Mouse (Mus musculus) MEL (cell line): ENCODE results near the gene C130032M10Rik. TPM values are rescaled to one million over a fixed set of nuclear protein-coding genes. Genes with fewer than 3 reads are reported as not detected.

ENCODE experiments used
- DNase-seq: peaks from one replicate; pipeline ENCODE4 v3.0.0; 2011; ENCODE audit warnings: low read depth, low spot score
- H3K27ac ChIP-seq: 2 replicates; pipeline ENCODE4 v1.5.1; 2012; ENCODE audit warnings: low read depth, mild to moderate bottlenecking, control low read depth, low read length, moderate library complexity; ENCODE audit not compliant: control insufficient read depth
- H3K27me3 ChIP-seq, 2 experiments: fragments of 150-350 bp in 1 of 2; sonication (generic) in 1 of 2; 2 replicates each; pipeline ENCODE4 v1.6.1; 2012; ENCODE audit warnings: low read length in 2 of 2, mild to moderate bottlenecking in 2 of 2, improper control_type of control experiment in 1 of 2, moderate library complexity in 1 of 2; ENCODE audit not compliant: insufficient read depth in 2 of 2, control insufficient read depth in 1 of 2
- H3K36me3 ChIP-seq, 2 experiments: 2 replicates each; pipeline ENCODE4 v1.6.1; 2012 to 2014; ENCODE audit warnings: low read length in 2 of 2, improper control_type of control experiment in 1 of 2, inconsistent platforms in 1 of 2, mild to moderate bottlenecking in 1 of 2; ENCODE audit not compliant: insufficient read depth in 2 of 2, control insufficient read depth in 1 of 2
- H3K4me1 ChIP-seq, 2 experiments: fragments of 150-350 bp in 1 of 2; sonication (generic) in 1 of 2; 2 replicates each; pipeline ENCODE4 v1.6.1; 2012; ENCODE audit warnings: low read length in 2 of 2, improper control_type of control experiment in 1 of 2, mild to moderate bottlenecking in 1 of 2; ENCODE audit not compliant: insufficient read depth in 2 of 2, control insufficient read depth in 1 of 2
- H3K4me3 ChIP-seq, 2 experiments: fragments of 150-350 bp in 1 of 2; sonication (generic) in 1 of 2; 2 replicates each; pipeline ENCODE4 v1.5.1; 2012; ENCODE audit warnings: low read depth in 2 of 2, low read length in 2 of 2, mild to moderate bottlenecking in 2 of 2, moderate library complexity in 2 of 2, control low read depth in 1 of 2, improper control_type of control experiment in 1 of 2; ENCODE audit not compliant: control insufficient read depth in 1 of 2, insufficient read depth in 1 of 2
- H3K79me2 ChIP-seq: 2 replicates; pipeline ENCODE4 v1.6.1; 2012; ENCODE audit warnings: mild to moderate bottlenecking, low read length, moderate library complexity; ENCODE audit not compliant: control insufficient read depth, poor library complexity, insufficient read depth
- H3K9ac ChIP-seq: 2 replicates; pipeline ENCODE4 v1.6.1; 2012; ENCODE audit warnings: low read depth, mild to moderate bottlenecking, control low read depth, low read length, moderate library complexity; ENCODE audit not compliant: control insufficient read depth, poor library complexity, severe bottlenecking
- H3K9me3 ChIP-seq: fragments of 150-350 bp; sonication (generic); replicated peaks from 2 replicates; pipeline ENCODE4 v1.6.1; 2012; ENCODE audit warnings: mild to moderate bottlenecking, low read length, improper control_type of control experiment, moderate library complexity; ENCODE audit not compliant: insufficient read depth
- CHD1 ChIP-seq: IDR thresholded peaks from 2 replicates; pipeline ENCODE4 v1.6.1; 2012; ENCODE audit warnings: low read depth, mild to moderate bottlenecking, inconsistent platforms, low read length, improper control_type of control experiment
- CHD2 ChIP-seq: IDR thresholded peaks from 2 replicates; pipeline ENCODE4 v1.6.1; 2011; ENCODE audit warnings: low read length, improper control_type of control experiment
- CTCF ChIP-seq, 3 experiments: IDR thresholded peaks in 2 of 3; conservative IDR thresholded peaks in 1 of 3; 2 replicates each; pipeline ENCODE4 v1.5.1; 2011 to 2012; ENCODE audit warnings: low read length in 3 of 3, low read depth in 2 of 3, mild to moderate bottlenecking in 2 of 3, improper control_type of control experiment in 1 of 3, inconsistent platforms in 1 of 3, mixed read lengths in 1 of 3, moderate library complexity in 1 of 3; ENCODE audit not compliant: control insufficient read depth in 1 of 3, insufficient read depth in 1 of 3, poor library complexity in 1 of 3, severe bottlenecking in 1 of 3
- E2F4 ChIP-seq: IDR thresholded peaks from 2 replicates; pipeline ENCODE4 v1.6.1; 2011; ENCODE audit warnings: low read depth, low read length, improper control_type of control experiment, borderline replicate concordance
- ELF1 ChIP-seq: IDR thresholded peaks from 2 replicates; pipeline ENCODE4 v1.6.1; 2014; ENCODE audit warnings: low read depth, mild to moderate bottlenecking, inconsistent platforms, low read length, improper control_type of control experiment, moderate library complexity
- EP300 ChIP-seq, 2 experiments: IDR thresholded peaks; 2 replicates each; pipeline ENCODE4 v1.6.1; 2011; ENCODE audit warnings: improper control_type of control experiment in 2 of 2, low read length in 2 of 2, low read depth in 1 of 2, mild to moderate bottlenecking in 1 of 2
- ETS1 ChIP-seq: IDR thresholded peaks from 2 replicates; pipeline ENCODE4 v1.6.1; 2012; ENCODE audit warnings: low read depth, mild to moderate bottlenecking, inconsistent platforms, low read length, improper control_type of control experiment, moderate library complexity
- GABPA ChIP-seq: IDR thresholded peaks from 2 replicates; pipeline ENCODE4 v1.6.1; 2012; ENCODE audit warnings: low read depth, mild to moderate bottlenecking, inconsistent platforms, low read length, improper control_type of control experiment, moderate library complexity
- GATA1 ChIP-seq: IDR thresholded peaks from 2 replicates; pipeline ENCODE4 v1.6.1; 2011; ENCODE audit warnings: low read depth, low read length, improper control_type of control experiment
- KAT2A ChIP-seq: conservative IDR thresholded peaks from 2 replicates; pipeline ENCODE4 v1.6.1; 2012; ENCODE audit warnings: low read depth, low read length, improper control_type of control experiment, inconsistent platforms
- MAX ChIP-seq: IDR thresholded peaks from 2 replicates; pipeline ENCODE4 v1.6.1; 2011; ENCODE audit warnings: low read length, improper control_type of control experiment
- MAZ ChIP-seq: IDR thresholded peaks from 2 replicates; pipeline ENCODE4 v1.6.1; 2012; ENCODE audit warnings: low read depth, mild to moderate bottlenecking, inconsistent platforms, low read length, improper control_type of control experiment
- MEF2A ChIP-seq: IDR thresholded peaks from 2 replicates; pipeline ENCODE4 v1.6.1; 2014; ENCODE audit warnings: low read depth, mild to moderate bottlenecking, inconsistent platforms, low read length, improper control_type of control experiment; ENCODE audit not compliant: poor library complexity, insufficient replicate concordance, severe bottlenecking; ENCODE audit errors: extremely low read depth
- MYB ChIP-seq: IDR thresholded peaks from 2 replicates; pipeline ENCODE4 v1.6.1; 2011; ENCODE audit warnings: mild to moderate bottlenecking, low read depth, low read length, improper control_type of control experiment
- MYC ChIP-seq: IDR thresholded peaks from 2 replicates; pipeline ENCODE4 v1.6.1; 2011; ENCODE audit warnings: low read depth, mild to moderate bottlenecking, low read length, improper control_type of control experiment, moderate library complexity
- POLR2AphosphoS2 ChIP-seq: IDR thresholded peaks from 2 replicates; pipeline ENCODE4 v1.6.1; 2011; ENCODE audit warnings: low read length, improper control_type of control experiment
- RAD21 ChIP-seq: IDR thresholded peaks from 2 replicates; pipeline ENCODE4 v1.6.1; 2011; ENCODE audit warnings: mild to moderate bottlenecking, low read depth, low read length, improper control_type of control experiment
- RCOR1 ChIP-seq: IDR thresholded peaks from 2 replicates; pipeline ENCODE4 v1.6.1; 2012; ENCODE audit warnings: low read depth, mild to moderate bottlenecking, inconsistent platforms, low read length, improper control_type of control experiment
- SMC3 ChIP-seq: IDR thresholded peaks from 2 replicates; pipeline ENCODE4 v1.6.1; 2011; ENCODE audit warnings: low read depth, low read length, improper control_type of control experiment
- TBP ChIP-seq: IDR thresholded peaks from 2 replicates; pipeline ENCODE4 v1.8.0; 2011; ENCODE audit warnings: low read depth, low read length, improper control_type of control experiment
- UBTF ChIP-seq: IDR thresholded peaks from 2 replicates; pipeline ENCODE4 v1.6.1; 2012; ENCODE audit warnings: low read depth, mild to moderate bottlenecking, inconsistent platforms, low read length, improper control_type of control experiment, moderate library complexity, borderline replicate concordance; ENCODE audit not compliant: insufficient read depth
- USF2 ChIP-seq, 2 experiments: IDR thresholded peaks; 2 replicates each; pipeline ENCODE4 v1.6.1; 2011 to 2012; ENCODE audit warnings: improper control_type of control experiment in 2 of 2, low read length in 2 of 2, borderline replicate concordance in 1 of 2, inconsistent platforms in 1 of 2, low read depth in 1 of 2, mild to moderate bottlenecking in 1 of 2; ENCODE audit not compliant: insufficient read depth in 1 of 2
- ZC3H11A ChIP-seq: IDR thresholded peaks from 2 replicates; pipeline ENCODE4 v1.6.1; 2012; ENCODE audit warnings: low read depth, mild to moderate bottlenecking, inconsistent platforms, low read length, improper control_type of control experiment
- ZMIZ1 ChIP-seq: IDR thresholded peaks from 2 replicates; pipeline ENCODE4 v1.6.1; 2012; ENCODE audit warnings: low read depth, mild to moderate bottlenecking, inconsistent platforms, low read length, improper control_type of control experiment, moderate library complexity
- ZNF384 ChIP-seq: IDR thresholded peaks from 2 replicates; pipeline ENCODE4 v1.6.1; 2012; ENCODE audit warnings: low read depth, mild to moderate bottlenecking, inconsistent platforms, low read length, improper control_type of control experiment
- polyA plus RNA-seq, 2 experiments: library from polyadenylated mRNA; stranded (reverse) in 1 of 2; unstranded in 1 of 2; fragments of >175 nt in 1 of 2; fragments of >200 nt in 1 of 2; gene quantifications; 2 replicates each; pipeline versions ENCODE4 v1.2.1 to v1.2.4; 2012; ENCODE audit warnings: low replicate concordance in 2 of 2, low read depth in 1 of 2; ENCODE audit not compliant: insufficient read length in 2 of 2, insufficient read depth in 1 of 2, missing spikeins in 1 of 2
- total RNA-seq: library from RNA; depleted of rRNA; stranded (reverse); fragments of 300-350 nt; gene quantifications from 2 replicates; pipeline ENCODE4 v1.2.3, GENCODE M21; 2012

The C130032M10Rik gene
- total and polyA plus RNA-seq, 3 experiments = not detected

DNA sequence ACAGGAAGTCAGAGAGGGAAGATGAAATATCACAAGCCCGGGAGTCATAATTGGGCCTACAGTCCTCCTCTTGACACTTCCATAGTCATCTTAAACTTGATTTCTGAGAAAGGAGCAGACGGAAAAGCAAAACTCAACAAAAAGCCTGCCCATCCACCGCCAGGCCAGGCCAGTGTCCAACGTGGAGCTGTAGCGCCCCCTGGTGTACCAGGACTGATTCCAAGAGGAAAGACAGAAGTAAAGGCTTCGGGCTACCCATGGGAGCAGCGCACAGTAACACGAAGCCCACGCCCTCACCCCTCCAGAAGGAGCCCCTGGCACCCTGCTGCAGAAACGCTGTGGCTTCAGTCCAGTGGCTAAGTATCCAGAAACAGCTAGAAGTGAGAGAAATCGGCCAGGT, 17.3 kb upstream of the C130032M10Rik start (continued):
- no peak for TF ChIP-seq UBTF
- no peak for TF ChIP-seq ZNF384
- no peak for TF ChIP-seq ZMIZ1
- TF ChIP-seq GABPA = no peak
- no peak for TF ChIP-seq E2F4
- TF ChIP-seq GATA1 = no peak
- peak; percentile 82 to 96 (median 94) for TF ChIP-seq CTCF (IDR thresholded peaks at IDR 0.05 in 2 of 3, conservative IDR thresholded peaks at IDR 0.05 in 1 of 3; ENCODE audit: control insufficient read depth in 1 of 3, insufficient read depth in 1 of 3, low read depth in 2 of 3, low read length in 3 of 3, poor library complexity in 1 of 3, severe bottlenecking in 1 of 3)
- no peak for TF ChIP-seq KAT2A
- TF ChIP-seq MYC = no peak
- no peak for TF ChIP-seq MEF2A
- TF ChIP-seq MAX = no peak
- TF ChIP-seq CHD1 = no peak
- no peak for TF ChIP-seq RCOR1

DNA sequence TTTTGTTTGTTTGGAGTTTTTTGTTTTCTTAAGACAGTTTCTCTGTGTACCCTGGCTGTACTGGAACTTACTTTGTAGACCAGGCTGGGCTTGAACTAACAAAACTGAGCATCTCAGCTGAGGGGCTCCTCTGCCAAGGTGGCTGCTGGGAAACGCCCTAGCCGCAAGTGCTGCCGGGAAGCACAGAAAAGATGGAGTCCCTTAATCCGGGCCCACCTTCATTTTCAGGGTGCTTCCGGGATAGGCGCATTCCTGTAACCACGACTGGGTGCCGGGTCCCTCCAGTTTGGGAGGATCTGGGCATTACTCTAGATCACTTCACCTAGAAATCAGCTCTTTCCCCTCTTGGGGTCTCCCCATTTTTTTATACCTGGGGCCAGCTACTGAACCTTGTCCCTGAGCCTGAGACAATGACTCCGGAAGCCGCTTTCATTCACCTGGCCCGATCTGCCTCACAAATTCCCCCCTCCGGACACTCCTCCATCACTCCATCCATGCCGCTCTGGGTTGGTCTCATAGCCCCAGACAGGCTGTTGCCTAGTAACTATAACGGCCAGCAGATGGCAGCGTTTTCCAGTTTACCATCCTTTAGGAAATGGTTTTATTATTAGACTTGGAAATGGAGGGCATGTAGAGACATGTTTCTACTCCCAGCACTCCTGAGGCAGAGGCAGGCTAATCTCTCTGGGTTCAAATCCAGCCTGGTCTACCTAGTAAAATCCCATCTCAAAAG, 15.5 kb upstream of the C130032M10Rik start:
- TF ChIP-seq ELF1 (no peak), POLR2AphosphoS2 (no peak), EP300 (IDR thresholded peaks at IDR 0.05; ENCODE audit: low read depth in 1 of 2, low read length in 2 of 2) (no peak), ZC3H11A (peak; percentile 55), TBP (no peak), MEF2A (no peak), RAD21 (peak; percentile 67), MAZ (no peak), ETS1 (no peak), CHD2 (no peak), SMC3 (peak; percentile 77), ZNF384 (no peak), GABPA (no peak), CTCF (IDR thresholded peaks at IDR 0.05 in 2 of 3, conservative IDR thresholded peaks at IDR 0.05 in 1 of 3; ENCODE audit: control insufficient read depth in 1 of 3, insufficient read depth in 1 of 3, low read depth in 2 of 3, low read length in 3 of 3, poor library complexity in 1 of 3, severe bottlenecking in 1 of 3) (peak; percentile 51 to 85 (median 58)), USF2 (IDR thresholded peaks at IDR 0.05; ENCODE audit: borderline replicate concordance in 1 of 2, insufficient read depth in 1 of 2, low read depth in 1 of 2, low read length in 2 of 2) (no peak), MYB (no peak)
- Histone ChIP-seq H3K79me2 (no peaks in the 10 kb centered on the region), H3K9ac (no peak overlapping the region), H3K36me3 (peaks cover 0 to 10% of the 10 kb centered on the region in 2 experiments; a peak in 2 of 4 replicates), H3K4me1 (peaks cover 0 to 22% of the 10 kb centered on the region in 2 experiments; a peak in 2 of 4 replicates), H3K27me3 (no peaks in the 10 kb centered on the region), H3K27ac (no peak overlapping the region), H3K9me3 (no peaks in the 10 kb centered on the region), H3K4me3 (no peak overlapping the region)
- DNase-seq = peak; percentile 77
